Mouse (Mus musculus) intestine, embryonic 15.5 days (tissue): ENCODE results near the gene Camta1. TPM values are rescaled to one million over a fixed set of nuclear protein-coding genes. Genes with fewer than 3 reads are reported as not detected.

Experiments
- ATAC-seq: fragments of 200-750 bp; cut with Nextera tagmentation; 2 replicates; pipeline ENCODE4 v1.8.0; 2017; ENCODE audit warnings: moderate TSS enrichment, moderate library complexity
- H3K27ac ChIP-seq: fragments of 300-500 bp; sonication (generic); 2 replicates; pipeline ENCODE4 v1.5.1; 2015; ENCODE audit warnings: mild to moderate bottlenecking, inconsistent platforms
- H3K27me3 ChIP-seq: fragments of 300-500 bp; sonication (generic); replicated peaks from 2 replicates; pipeline ENCODE4 v1.6.1; 2015; ENCODE audit warnings: inconsistent platforms
- H3K36me3 ChIP-seq: fragments of 300-500 bp; sonication (generic); 2 replicates; pipeline ENCODE4 v1.6.1; 2015; ENCODE audit warnings: inconsistent platforms
- H3K4me1 ChIP-seq: fragments of 300-500 bp; sonication (generic); replicated peaks from 2 replicates; pipeline ENCODE4 v1.6.1; 2015; ENCODE audit warnings: inconsistent platforms
- H3K4me2 ChIP-seq: fragments of 300-500 bp; sonication (generic); replicated peaks from 2 replicates; pipeline ENCODE4 v1.6.1; 2015; ENCODE audit warnings: mild to moderate bottlenecking, inconsistent platforms
- H3K4me3 ChIP-seq: fragments of 300-500 bp; sonication (generic); replicated peaks from 2 replicates; pipeline ENCODE4 v1.5.1; 2015; ENCODE audit warnings: inconsistent platforms
- H3K9ac ChIP-seq: fragments of 300-500 bp; sonication (generic); 2 replicates; pipeline ENCODE4 v1.6.1; 2015; ENCODE audit warnings: inconsistent platforms
- H3K9me3 ChIP-seq: fragments of 300-500 bp; sonication (generic); 2 replicates; pipeline ENCODE4 v1.6.1; 2016; ENCODE audit warnings: inconsistent platforms
- WGBS: fragments of 180-500 bp; shearing (Covaris S2); methylation state at CpG from one replicate; pipeline ENCODE4 v1.1.7; 2015; 5-methylcytosine and 5-hydroxymethylcytosine counted together
- polyA plus RNA-seq: library from polyadenylated mRNA; unstranded; fragments of >200 nt; fragmentation: Nextera tagmentation; extraction: Ambion mirVana; gene quantifications from 2 replicates; pipeline ENCODE4 v1.2.1, GENCODE M21; 2015

The Camta1 gene
- polyA plus RNA-seq, 1 experiment from 2014 or later: 75.7 TPM

GRCm38 (mm10) chr4:151474895-151475470 lies 386.7 kb downstream of the Camta1 start:
- Histone ChIP-seq H3K36me3 (no peaks in the 10 kb centered on the region), H3K9ac (no peak overlapping the region), H3K27ac (no peak overlapping the region), H3K4me2 (no peak overlapping the region), H3K4me1 (no peaks in the 10 kb centered on the region), H3K27me3 (no peaks in the 10 kb centered on the region), H3K4me3 (no peak overlapping the region), H3K9me3 (no peaks in the 10 kb centered on the region)
- ATAC-seq: no peak
- WGBS: 88% methylated on average over 16 of the region's 16 CpGs

GRCm38 (mm10) chr4:151471886-151472285 lies 389.8 kb downstream of the Camta1 start:
- H3K4me1 ChIP-seq: 0 out of 2 replicates have a peak, but pooled peaks cover 2% of the 10 kb centered on the region
- no peaks in the 10 kb centered on the region for H3K36me3 ChIP-seq
- no peak overlapping the region for H3K4me3 ChIP-seq
- no peak overlapping the region for H3K27ac ChIP-seq
- H3K27me3 ChIP-seq: no peaks in the 10 kb centered on the region
- no peaks in the 10 kb centered on the region for H3K9me3 ChIP-seq
- H3K9ac ChIP-seq: no peak overlapping the region
- 82% methylated on average over 4 of the region's 4 CpGs for WGBS
- no peak for ATAC-seq
- no peak overlapping the region for H3K4me2 ChIP-seq

DNA sequence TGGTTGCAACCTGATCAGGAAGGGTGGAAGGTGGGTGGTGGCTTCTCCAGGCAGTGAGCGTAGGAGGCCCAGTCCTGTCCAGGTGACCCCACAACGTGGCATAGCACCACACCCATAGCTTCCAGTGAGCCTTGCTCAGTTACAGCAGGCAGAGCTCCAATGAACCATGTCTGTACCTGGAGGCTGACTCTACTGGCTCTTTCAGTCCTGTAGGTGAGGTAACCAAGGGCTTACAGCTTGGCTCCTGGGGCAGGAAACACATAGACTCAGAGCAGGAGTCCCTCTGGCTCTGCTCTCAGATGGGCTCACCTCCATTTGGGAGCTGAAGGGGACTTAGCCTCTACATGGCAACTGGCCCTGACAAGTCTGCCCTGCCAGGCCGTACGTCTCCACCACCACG lies 393.3 kb downstream of the Camta1 start:
- 0 out of 2 replicates have a peak, but pooled peaks cover 2% of the 10 kb centered on the region for H3K4me1 ChIP-seq
- ATAC-seq: no peak
- H3K36me3 ChIP-seq: no peaks in the 10 kb centered on the region
- H3K9me3 ChIP-seq: no peaks in the 10 kb centered on the region
- no peak overlapping the region for H3K27ac ChIP-seq
- WGBS: 87% methylated on average over 5 of the region's 5 CpGs
- H3K4me3 ChIP-seq: no peak overlapping the region
- no peak overlapping the region for H3K9ac ChIP-seq
- no peak overlapping the region for H3K4me2 ChIP-seq
- no peaks in the 10 kb centered on the region for H3K27me3 ChIP-seq

GRCm38 (mm10) chr4:151458686-151459085 lies 403.0 kb downstream of the Camta1 start:
- no peak for ATAC-seq
- no peaks in the 10 kb centered on the region for H3K4me1 ChIP-seq
- WGBS: 70% methylated on average over 11 of the region's 11 CpGs
- H3K9ac ChIP-seq: no peak overlapping the region
- no peak overlapping the region for H3K4me3 ChIP-seq
- H3K36me3 ChIP-seq: no peaks in the 10 kb centered on the region
- H3K9me3 ChIP-seq: no peaks in the 10 kb centered on the region
- no peak overlapping the region for H3K4me2 ChIP-seq
- H3K27ac ChIP-seq: no peak overlapping the region
- no peaks in the 10 kb centered on the region for H3K27me3 ChIP-seq

DNA sequence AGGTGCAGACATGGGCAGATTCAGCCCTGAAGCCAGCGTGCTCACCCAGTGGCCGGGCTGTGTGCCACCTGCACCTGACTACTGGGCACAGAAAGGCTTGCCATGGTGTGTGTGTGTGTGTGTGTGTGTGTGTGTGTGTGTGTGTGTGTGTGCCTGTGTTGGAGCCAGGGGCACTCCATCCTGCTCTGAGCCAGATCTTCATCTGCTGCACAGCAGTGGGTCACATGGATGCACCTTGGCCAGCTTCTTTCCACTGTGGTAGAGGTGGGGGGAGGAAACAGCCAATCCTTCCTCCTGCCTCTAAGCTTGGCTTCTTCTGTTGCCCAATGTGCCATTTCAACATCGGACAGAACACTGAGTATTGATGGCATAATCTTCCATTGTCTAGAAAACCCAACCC lies 407.1 kb downstream of the Camta1 start:
- H3K4me2 ChIP-seq: no peak overlapping the region
- H3K27ac ChIP-seq: no peak overlapping the region
- H3K9ac ChIP-seq: no peak overlapping the region
- no peaks in the 10 kb centered on the region for H3K4me1 ChIP-seq
- H3K36me3 ChIP-seq: no peaks in the 10 kb centered on the region
- no peak overlapping the region for H3K4me3 ChIP-seq
- H3K9me3 ChIP-seq: no peaks in the 10 kb centered on the region
- ATAC-seq: no peak
- WGBS: 89% methylated on average over 3 of the region's 3 CpGs
- H3K27me3 ChIP-seq: no peaks in the 10 kb centered on the region

DNA sequence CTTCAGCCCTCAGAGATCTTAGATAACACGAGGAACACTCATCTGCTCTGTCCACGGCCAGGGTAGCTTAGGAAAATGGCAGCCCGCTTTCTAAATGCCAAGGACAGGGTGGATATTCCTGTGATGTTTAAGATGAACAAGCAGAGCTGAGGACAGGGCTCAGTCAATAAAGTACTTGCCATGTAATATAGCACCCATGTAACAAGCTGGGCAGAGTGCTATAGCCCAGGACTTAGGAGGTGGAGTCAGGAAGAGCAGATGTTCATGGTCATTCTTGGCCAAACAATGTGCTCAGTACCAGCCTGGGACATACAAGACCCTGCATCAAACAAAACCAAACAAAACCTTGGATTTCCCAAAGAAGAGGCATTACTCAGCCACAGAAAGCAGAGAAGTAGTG lies 407.6 kb downstream of the Camta1 start:
- 67% methylated on average over 3 of the region's 3 CpGs for WGBS
- H3K4me2 ChIP-seq: no peak overlapping the region
- no peak overlapping the region for H3K9ac ChIP-seq
- H3K9me3 ChIP-seq: no peaks in the 10 kb centered on the region
- H3K36me3 ChIP-seq: no peaks in the 10 kb centered on the region
- no peak overlapping the region for H3K4me3 ChIP-seq
- H3K27ac ChIP-seq: no peak overlapping the region
- H3K27me3 ChIP-seq: no peaks in the 10 kb centered on the region
- H3K4me1 ChIP-seq: no peaks in the 10 kb centered on the region
- no peak for ATAC-seq

DNA sequence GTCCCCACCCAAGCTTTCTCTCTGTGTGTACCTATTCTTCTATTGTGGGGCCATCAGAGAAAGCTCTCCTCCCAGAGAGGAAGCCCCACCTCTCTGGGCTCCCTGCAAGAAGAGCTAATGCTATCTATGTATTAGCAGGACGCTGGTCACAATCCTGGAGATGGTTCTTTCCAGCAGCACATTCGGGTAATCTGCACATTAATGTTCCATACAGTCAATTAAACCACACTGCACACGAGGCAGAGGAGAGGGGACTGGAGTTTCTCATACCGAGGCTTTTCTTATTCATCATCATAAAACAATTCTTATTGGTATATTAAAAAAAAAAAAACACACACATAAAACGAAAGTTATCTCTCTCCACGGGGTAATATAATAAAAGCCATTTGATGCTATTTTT lies 409.8 kb downstream of the Camta1 start:
- Histone ChIP-seq H3K9me3 (no peaks in the 10 kb centered on the region), H3K4me2 (no peak overlapping the region), H3K27me3 (no peaks in the 10 kb centered on the region), H3K27ac (no peak overlapping the region), H3K4me3 (no peak overlapping the region), H3K36me3 (no peaks in the 10 kb centered on the region), H3K4me1 (no peaks in the 10 kb centered on the region), H3K9ac (no peak overlapping the region)
- 55% methylated on average over 6 of the region's 6 CpGs for WGBS
- no peak for ATAC-seq

DNA sequence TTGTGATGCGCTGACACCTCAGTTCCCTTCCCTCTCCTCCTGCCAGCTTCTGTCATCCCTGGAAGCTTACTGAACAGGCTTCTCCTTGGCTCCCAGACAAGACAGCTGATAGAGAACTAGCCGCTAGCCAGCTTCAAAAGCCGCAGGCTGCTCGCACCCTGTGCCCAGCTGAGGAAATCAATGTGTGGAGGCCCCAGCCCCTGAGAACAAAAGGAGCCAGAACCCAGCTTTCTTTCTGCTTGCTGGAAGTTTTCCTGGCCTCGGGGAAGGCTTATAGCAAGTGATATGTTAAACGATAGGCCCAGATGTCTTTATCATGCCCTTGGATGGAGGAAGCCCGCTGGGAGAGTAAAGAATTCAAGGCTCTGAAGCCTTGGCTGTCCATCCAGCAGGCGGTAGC lies 411.7 kb downstream of the Camta1 start:
- Histone ChIP-seq H3K27me3 (no peaks in the 10 kb centered on the region), H3K4me2 (no peak overlapping the region), H3K27ac (no peak overlapping the region), H3K9me3 (no peaks in the 10 kb centered on the region), H3K4me3 (no peak overlapping the region), H3K4me1 (no peaks in the 10 kb centered on the region), H3K36me3 (no peaks in the 10 kb centered on the region), H3K9ac (no peak overlapping the region)
- 46% methylated on average over 8 of the region's 8 CpGs for WGBS
- ATAC-seq: no peak

DNA sequence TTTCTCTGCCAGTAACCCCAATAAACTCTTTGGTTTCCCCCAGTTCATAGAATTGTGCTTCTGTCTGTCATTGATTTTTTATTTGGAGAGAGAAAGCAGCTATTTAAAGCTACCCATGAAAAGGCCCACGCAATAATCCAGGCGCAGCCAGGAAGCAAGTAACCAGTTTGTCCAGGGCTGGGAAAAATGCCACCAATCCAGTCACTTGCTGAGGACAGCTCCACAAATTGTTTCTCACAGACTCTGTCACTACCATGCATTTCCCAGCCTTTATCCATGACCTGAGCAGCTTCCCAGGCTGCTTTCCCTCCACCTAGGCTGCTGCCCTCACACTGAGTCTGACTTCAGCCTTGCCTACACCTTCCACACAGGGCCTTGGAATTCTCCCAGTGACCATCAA lies 413.3 kb downstream of the Camta1 start:
- H3K36me3 ChIP-seq: no peaks in the 10 kb centered on the region
- no peak overlapping the region for H3K4me3 ChIP-seq
- no peak for ATAC-seq
- no peaks in the 10 kb centered on the region for H3K27me3 ChIP-seq
- no peaks in the 10 kb centered on the region for H3K4me1 ChIP-seq
- no peak overlapping the region for H3K4me2 ChIP-seq
- no peak overlapping the region for H3K27ac ChIP-seq
- H3K9me3 ChIP-seq: no peaks in the 10 kb centered on the region
- H3K9ac ChIP-seq: no peak overlapping the region
- WGBS: 87% methylated on average over 2 of the region's 2 CpGs

GRCm38 (mm10) chr4:151444665-151445064 lies 417.0 kb downstream of the Camta1 start:
- Histone ChIP-seq H3K4me2 (no peak overlapping the region), H3K4me1 (no peaks in the 10 kb centered on the region), H3K9me3 (no peaks in the 10 kb centered on the region; the same call in 1 of the 2 replicates), H3K27ac (no peak overlapping the region), H3K4me3 (no peak overlapping the region), H3K9ac (no peak overlapping the region), H3K36me3 (no peaks in the 10 kb centered on the region), H3K27me3 (no peaks in the 10 kb centered on the region)
- 84% methylated on average over 4 of the region's 4 CpGs for WGBS
- no peak for ATAC-seq

DNA sequence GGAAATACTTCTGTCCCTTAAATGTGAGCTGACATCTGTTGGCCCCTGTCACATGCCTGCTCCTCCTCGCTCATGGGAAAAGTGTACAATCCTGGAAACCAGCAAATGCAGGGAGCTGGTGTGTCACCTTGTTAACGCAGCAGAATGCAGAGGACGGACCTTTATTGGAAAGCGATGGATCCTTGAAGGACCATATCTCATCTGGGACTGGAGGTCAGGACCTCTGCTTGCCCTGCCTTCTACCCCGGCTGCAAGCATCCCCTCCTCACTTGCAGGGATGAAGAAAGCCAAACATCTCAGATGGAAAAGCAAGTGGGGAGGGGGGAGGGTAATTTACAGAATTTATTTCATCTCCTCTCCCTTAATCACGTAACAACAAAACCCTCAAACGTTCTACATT lies 423.1 kb downstream of the Camta1 start:
- Histone ChIP-seq H3K4me2 (no peak overlapping the region), H3K9ac (no peak overlapping the region), H3K27ac (no peak overlapping the region), H3K9me3 (no peaks in the 10 kb centered on the region; the same call in 1 of the 2 replicates), H3K4me3 (no peak overlapping the region), H3K27me3 (no peaks in the 10 kb centered on the region), H3K4me1 (no peaks in the 10 kb centered on the region), H3K36me3 (no peaks in the 10 kb centered on the region)
- 34% methylated on average over 7 of the region's 7 CpGs for WGBS
- ATAC-seq: no peak

DNA sequence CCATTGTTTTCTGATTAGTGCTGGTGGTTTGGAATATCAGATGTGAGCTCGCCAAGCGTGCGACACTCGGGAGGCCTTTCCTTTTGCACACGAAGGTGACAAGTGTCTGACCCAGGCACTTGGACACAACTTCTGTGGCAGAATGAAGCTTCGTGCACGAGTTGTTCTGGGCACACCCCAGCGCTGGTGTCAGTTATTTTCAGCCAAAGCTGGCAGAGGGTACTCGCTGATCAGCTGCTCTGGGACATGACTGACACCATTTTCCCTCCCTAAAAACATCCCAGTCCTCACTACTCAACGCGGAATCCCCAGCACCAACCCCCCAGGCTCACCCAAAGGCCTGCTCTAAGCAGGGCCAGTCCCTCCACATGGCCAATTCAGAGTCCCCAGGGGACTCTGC lies 423.8 kb downstream of the Camta1 start:
- Histone ChIP-seq H3K27me3 (no peaks in the 10 kb centered on the region), H3K27ac (no peak overlapping the region), H3K9ac (no peak overlapping the region), H3K4me2 (no peak overlapping the region), H3K4me3 (no peak overlapping the region), H3K9me3 (no peaks in the 10 kb centered on the region; the same call in 1 of the 2 replicates), H3K36me3 (no peaks in the 10 kb centered on the region), H3K4me1 (no peaks in the 10 kb centered on the region)
- ATAC-seq: no peak
- 82% methylated on average over 11 of the region's 11 CpGs for WGBS

DNA sequence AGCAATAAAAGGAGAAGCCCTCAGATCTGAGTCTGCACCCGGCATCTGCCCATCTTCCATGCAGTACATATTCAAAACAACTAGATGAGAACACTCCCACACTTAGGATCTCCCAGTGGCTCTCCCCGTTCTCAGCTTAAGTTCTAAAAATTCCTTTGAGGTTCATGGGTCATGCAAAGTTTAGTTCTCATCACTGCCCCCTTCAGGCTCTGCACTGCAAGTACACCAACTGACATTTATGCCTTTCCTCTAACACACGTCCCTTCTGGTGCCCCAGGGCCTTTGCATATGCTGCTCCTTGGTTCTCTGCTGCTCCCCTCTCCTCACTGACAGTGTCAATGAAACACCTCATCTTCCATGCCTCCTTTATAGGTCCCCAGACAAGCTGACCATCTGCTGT lies 436.5 kb downstream of the Camta1 start:
- WGBS: 64% methylated on average over 3 of the region's 3 CpGs
- Histone ChIP-seq H3K4me1 (no peaks in the 10 kb centered on the region), H3K27me3 (no peaks in the 10 kb centered on the region), H3K36me3 (no peaks in the 10 kb centered on the region), H3K4me3 (no peak overlapping the region), H3K9me3 (no peaks in the 10 kb centered on the region), H3K27ac (no peak overlapping the region), H3K4me2 (no peak overlapping the region), H3K9ac (no peak overlapping the region)
- ATAC-seq: no peak
